Mouse (Mus musculus) ovary, postnatal 10 days (tissue): ENCODE measurements around the gene Adarb1.
A peak's percentile ranks its signal among the peaks of the same experiment; 100 is the strongest.

ENCODE experiments used
- DNase-seq: peaks from one replicate; pipeline ENCODE4 v3.0.0; 2022; ENCODE audit warnings: low spot score

Adarb1 gene

GRCm38 (mm10) chr10:77260166-77260875, 157.7 kb downstream of the Adarb1 start:
- DNase-seq, result no peak

- peak; percentile 79 for DNase-seq
Observed at GRCm38 (mm10) chr10:77258704-77259621, 159.1 kb downstream of the Adarb1 start, which contains the start of gene Pofut2. Pofut2 (plus strand) TSS chr10:77259218.

DNA sequence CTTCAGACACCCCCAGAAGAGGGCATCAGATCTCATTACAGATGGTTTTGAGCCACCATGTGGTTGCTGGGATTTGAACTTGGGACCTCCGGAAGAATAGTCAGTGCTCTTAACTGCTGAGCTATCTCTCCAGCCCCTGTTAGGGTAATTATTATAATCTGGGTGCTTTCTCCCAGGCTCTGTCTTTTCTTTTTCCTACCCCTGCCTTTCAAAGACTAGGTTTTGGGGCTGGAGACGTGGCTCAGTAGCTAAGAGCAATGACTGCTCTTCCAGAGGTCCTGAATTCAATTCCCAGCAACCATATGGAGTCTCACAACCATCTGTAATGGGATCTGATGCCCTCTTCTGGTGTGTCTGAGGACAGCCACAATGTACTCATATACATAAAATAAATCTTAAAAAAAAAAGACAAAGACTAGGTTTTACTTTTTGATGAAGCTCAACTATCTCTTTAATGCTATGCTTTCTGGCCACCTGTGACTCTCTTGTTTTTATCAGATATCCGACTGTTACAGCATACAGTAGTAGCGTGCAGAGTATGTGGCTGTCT, 160.0 kb downstream of the Adarb1 start:
- DNase-seq, result no peak

GRCm38 (mm10) chr10:77255676-77256075, 162.4 kb downstream of the Adarb1 start:
- DNase-seq, result no peak

DNA sequence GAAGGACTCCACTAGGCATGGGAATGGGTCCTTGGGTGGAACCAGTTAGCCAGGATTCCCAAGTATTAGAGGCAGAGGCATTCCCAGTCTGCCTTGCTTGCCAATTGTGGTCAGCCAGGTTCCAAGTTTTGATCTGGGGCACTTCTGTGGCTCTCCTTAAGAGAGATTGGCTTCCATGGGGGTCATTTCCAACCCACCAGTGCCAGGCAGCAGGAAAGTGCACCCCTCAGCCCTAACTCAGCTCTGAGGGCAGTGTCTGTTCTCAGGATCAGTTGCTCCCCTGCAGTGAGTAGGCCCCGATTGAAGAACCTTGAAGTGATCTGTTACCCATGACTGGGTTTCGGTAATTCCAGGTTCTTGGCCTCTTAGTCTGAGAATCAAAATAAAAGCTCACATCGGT, 162.8 kb downstream of the Adarb1 start:
- no peak for DNase-seq

DNA sequence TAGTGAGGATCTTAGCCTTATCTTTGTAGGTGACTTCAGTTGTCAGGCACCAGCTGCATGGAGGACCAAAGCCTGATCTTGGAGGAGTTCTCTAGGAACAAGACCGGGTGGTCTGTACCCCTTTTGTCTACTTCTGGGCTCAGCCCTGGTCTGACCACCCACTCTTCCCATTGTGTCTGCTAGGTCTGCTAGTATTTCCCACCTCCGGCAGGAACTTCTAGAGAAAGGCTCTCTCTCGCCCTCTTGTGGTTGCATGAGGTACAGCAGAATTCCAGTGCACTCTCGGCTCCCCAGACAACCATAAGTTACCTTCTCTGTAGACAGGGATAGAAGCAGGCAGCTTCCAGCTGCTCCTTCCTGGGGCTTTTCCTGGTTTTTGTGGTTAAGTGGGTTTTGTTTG, 165.3 kb downstream of the Adarb1 start:
- DNase-seq, result peak; percentile 71

GRCm38 (mm10) chr10:77251784-77252539, 166.1 kb downstream of the Adarb1 start:
- DNase-seq, result no peak

GRCm38 (mm10) chr10:77251223-77251783, 166.8 kb downstream of the Adarb1 start:
- DNase-seq, result no peak

DNA sequence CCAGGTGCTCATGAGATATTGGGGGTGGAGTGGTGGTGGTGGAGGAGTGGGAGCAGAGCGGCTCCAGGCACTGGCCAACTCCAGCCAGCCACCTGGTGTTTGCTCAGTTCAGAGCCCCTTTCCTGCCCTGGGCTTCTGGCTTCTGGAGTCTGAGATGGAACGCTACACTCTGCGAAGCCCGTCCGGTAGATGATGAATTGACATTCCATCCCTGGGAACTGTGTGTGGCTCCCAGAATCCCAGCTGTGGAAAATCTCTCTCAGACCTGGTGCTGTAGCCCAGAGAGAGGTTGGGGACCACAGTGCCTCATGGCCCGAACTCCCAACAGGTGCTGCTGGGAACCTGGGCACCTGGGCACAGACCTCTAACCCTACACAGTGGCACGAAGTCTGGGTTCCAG, 170.4 kb downstream of the Adarb1 start:
- no peak for DNase-seq

DNA sequence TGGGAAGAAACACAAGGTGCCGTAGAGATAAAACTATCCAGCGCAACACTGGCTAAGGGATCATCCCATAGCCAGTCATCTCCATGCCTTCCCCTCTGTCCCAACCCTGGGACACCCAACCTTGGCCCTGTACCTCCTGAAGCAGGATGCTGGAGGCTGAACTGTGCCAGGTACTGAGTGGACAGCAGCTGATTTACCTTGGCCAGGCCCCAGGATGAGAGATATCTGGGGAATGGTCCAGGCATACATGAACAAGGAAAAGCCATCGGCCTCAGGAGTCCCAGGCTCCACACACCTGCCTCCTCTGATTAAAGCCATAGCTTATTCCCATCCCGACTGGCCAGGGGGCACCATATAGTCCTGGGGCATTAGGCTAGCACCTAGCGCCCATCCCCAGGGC, 171.0 kb downstream of the Adarb1 start:
- DNase-seq, result no peak

DNA sequence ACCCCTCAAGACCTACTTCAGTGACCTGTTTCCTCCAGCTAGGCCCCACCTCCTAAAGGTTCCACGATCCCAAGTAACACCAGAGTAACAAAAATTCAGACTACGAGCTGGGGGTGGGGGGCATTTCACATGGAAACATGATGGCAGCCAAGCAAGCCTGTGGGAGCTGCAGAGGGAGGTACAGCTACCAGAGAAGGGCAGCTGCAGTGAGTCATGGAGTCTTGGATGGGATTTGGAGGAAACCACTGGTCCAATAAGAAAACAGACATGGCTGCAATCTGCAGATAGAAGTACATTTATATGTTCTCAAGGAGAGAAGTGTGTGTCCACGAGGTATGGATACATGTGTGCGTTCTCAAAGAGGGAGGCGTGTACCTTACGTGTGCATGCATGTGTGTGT, 173.3 kb downstream of the Adarb1 start:
- DNase-seq, result no peak

DNA sequence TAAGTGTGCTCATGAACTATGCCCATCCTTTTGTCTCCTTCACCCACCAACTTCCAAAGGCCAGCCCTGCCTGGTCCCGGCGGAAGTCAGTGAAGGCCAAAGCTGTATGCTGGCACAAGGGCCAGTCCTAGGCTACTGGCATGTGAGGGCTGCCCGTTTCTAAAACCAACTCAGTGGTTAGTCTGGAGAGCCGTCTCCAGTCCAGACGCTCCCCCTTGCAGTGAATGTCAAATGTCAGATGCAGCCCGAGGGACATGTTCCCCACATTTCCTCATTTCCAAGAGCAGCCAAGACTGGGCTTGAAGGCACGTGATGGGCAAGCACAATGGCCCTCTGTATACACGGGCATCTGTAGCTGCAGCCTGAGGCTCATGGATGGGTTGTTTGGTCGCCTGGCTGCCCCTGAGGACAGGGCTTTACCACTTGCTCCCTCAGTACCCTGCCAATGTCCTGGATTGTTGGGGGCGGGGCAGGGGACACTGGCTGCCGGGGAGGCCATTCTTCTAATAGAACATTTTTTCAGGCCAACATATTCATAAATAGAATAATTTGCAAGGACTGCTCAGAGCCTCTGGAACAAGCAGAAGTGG, 174.4 kb downstream of the Adarb1 start:
- DNase-seq, result no peak

DNA sequence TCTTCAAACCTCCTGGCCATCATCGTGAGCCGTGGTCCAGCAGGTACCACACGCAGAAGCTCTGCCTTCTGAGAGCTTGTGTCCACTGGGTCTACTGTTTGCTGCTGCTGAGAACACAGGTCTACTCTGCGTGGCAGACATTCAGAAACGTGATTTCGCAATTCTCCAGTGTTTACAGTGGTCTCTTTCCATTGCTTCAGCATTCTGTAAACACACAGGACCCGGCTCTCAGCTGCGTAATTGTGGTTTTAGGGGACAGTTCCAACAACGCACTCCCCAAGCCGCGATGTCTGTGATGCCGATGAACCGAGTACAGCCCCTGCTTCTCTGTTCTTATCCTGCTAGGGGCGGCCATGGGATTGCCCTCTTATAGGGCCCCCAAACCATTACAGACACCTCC, 175.2 kb downstream of the Adarb1 start:
- DNase-seq, result no peak

DNA sequence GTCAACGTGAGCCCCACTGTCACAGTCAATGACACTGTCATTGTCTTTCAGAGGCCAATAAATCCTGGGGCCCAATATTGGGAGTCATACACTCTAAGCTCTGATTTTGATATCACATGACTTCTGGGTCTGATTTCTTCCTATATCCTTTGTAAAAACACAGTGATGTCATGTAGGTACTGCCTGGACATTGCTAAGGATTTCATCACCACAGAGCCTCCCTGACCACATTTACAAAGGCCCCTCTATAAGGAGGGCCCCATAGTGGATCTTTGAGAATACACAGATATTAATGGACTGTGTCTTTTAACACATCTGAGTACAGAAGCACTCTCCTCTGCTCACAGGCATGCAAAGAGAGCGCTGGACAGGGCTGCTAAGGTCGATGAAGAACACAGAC, 175.7 kb downstream of the Adarb1 start:
- DNase-seq, result no peak

DNA sequence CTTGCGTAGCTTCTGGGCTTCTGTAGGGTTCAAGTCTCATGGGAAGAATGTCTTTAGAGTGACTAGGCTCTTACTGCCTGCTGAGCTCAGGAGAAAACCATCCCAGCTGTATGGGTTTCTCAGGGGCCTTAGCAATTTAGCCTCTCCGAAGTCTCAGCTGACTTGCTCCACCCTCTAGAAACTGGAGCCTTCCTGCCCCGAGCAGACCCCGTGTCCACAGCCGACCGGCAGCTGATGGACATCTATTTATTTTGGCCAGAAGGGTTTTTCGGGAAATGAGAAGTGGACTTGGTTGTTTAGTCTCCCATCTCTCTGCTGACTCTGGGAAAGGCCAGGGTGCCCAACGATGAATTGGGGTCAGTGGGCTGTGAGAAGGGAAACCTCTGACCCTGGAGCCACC, 177.3 kb downstream of the Adarb1 start:
- DNase-seq, result no peak
